Mouse (Mus musculus): ENCODE measurements around the gene Tada3.

GRCm38 (mm10) chr6:113329396-113329795 lies 48.3 kb downstream of the Tada3 start:
- TF ChIP-seq CTCF (IDR thresholded peaks at IDR 0.05; ENCODE audit: control insufficient read depth, insufficient read depth, low read length) (no peak), POLR2A (IDR thresholded peaks at IDR 0.05; ENCODE audit: borderline replicate concordance, control insufficient read depth, low read depth, low read length) (no peak)
